Mouse (Mus musculus) CD4-positive, CD25-positive, alpha-beta regulatory T cell, adult 4 months (primary cell): ENCODE data around the gene Hand2. TPM values are rescaled to one million over a fixed set of nuclear protein-coding genes. Genes with fewer than 3 reads are reported as not detected.

ENCODE experiments used
- polyA plus RNA-seq, 2 experiments: library from polyadenylated mRNA; unstranded; fragments of 100-300 nt; shearing (Covaris generic); gene quantifications; one replicate each; pipeline ENCODE4 v1.2.1; 2017

The Hand2 gene
- polyA plus RNA-seq, 2 experiments from 2014 or later: not detected

Other genes with a start within 250 kb of the Hand2 start
- gene Scrg1, start 134.9 kb downstream of the Hand2 start, polyA plus RNA-seq: not detected
- under 1 TPM in 1 of 2 experiments, not detected in 1; 0.36 TPM for gene Sap30, start 166.9 kb downstream of the Hand2 start, polyA plus RNA-seq
- gene Hmgb2, start 190.9 kb downstream of the Hand2 start, polyA plus RNA-seq: 100 to 1,000 TPM; 214 to 242 TPM